26 mouse cellular contexts compared by ENCODE assay signal in genomic region chr15:97043921-97044320, GRCm38 (mm10). TPM values are rescaled to one million over a fixed set of nuclear protein-coding genes. Genes with fewer than 3 reads are reported as not detected.
"Had no signal": no experiment of that assay in that cellular context is flagged by ENCODE, and none has a peak within 500 bp of the region (broad histone marks: within the 10 kb centered on the region; RNA-seq: fewer than 3 reads in every experiment).

No protein-coding gene starts in this region.

- H3K9ac ChIP-seq: heart, embryonic 15.5 days; hindbrain, embryonic 12.5 days; hindbrain, embryonic 14.5 days; intestine, embryonic 15.5 days; limb, embryonic 12.5 days; liver, embryonic 14.5 days had no signal

- H3K27ac ChIP-seq: gastrocnemius, adult 2 months; heart, adult 2 months; hindbrain, embryonic 10.5 days; hindbrain, embryonic 12.5 days; hindbrain, embryonic 14.5 days; layer of hippocampus, adult 2 months; left cerebral cortex, adult 2 months; limb, embryonic 10.5 days; liver, embryonic 14.5 days had no signal

- H3K4me3 ChIP-seq: gastrocnemius, adult 2 months; heart, adult 2 months; heart, embryonic 15.5 days; hindbrain, embryonic 10.5 days; hindbrain, embryonic 12.5 days; intestine, embryonic 15.5 days; layer of hippocampus, adult 2 months; left cerebral cortex, adult 2 months; limb, embryonic 10.5 days; limb, embryonic 12.5 days had no signal

- H3K27me3 ChIP-seq: heart, embryonic 15.5 days; hindbrain, embryonic 12.5 days; intestine, embryonic 15.5 days; limb, embryonic 12.5 days had no signal

- H3K9me3 ChIP-seq: heart, embryonic 15.5 days; hindbrain, embryonic 10.5 days; hindbrain, embryonic 12.5 days; intestine, embryonic 15.5 days; limb, embryonic 10.5 days; limb, embryonic 12.5 days had no signal

- H3K4me1 ChIP-seq: hindbrain, embryonic 12.5 days; intestine, embryonic 15.5 days had no signal

- ATAC-seq: hindbrain, embryonic 16.5 days; inflammation-experienced regulatory T-cells, adult 6 months; intestine, embryonic 15.5 days; intestine, postnatal 0 days had no signal

- DNase-seq: gastrocnemius, adult 2 months; gastrocnemius, postnatal 10 days; gastrocnemius, postnatal 25 days; heart, adult 2 months; heart, postnatal 4 days; kidney, adult 18-20 months; kidney, adult 8-10 months; kidney, postnatal 10 days; kidney, postnatal 25 days; kidney, postnatal 4 days had no signal

- H3K4me2 ChIP-seq: heart, embryonic 11.5 days; heart, embryonic 15.5 days; hindbrain, embryonic 12.5 days; hindbrain, embryonic 14.5 days; intestine, embryonic 15.5 days; limb, embryonic 12.5 days; liver, embryonic 11.5 days had no signal

- H3K36me3 ChIP-seq: heart, embryonic 15.5 days; hindbrain, embryonic 10.5 days; hindbrain, embryonic 12.5 days; intestine, embryonic 15.5 days; limb, embryonic 12.5 days had no signal

RNA-seq across cellular contexts. Expression of gene Slc38a4, which starts 11.8 kb away (rescaled TPM):
- total RNA-seq: granulocyte monocyte progenitor cell, adult 5-6 weeks had no signal
- polyA plus RNA-seq: inflammation-experienced regulatory T-cells, adult 6 months had no signal
